Mouse (Mus musculus) urinary bladder, postnatal 4 days (tissue): ENCODE measurements around the gene Tmem270.
A peak's percentile ranks its signal among the peaks of the same experiment; 100 is the strongest.
"Not testable (repeated sequence)": the region's sequence is repeated elsewhere in the genome, so short reads cannot be mapped to it uniquely, and the experiment has no call there.

Experiments used
- DNase-seq, 2 experiments: peaks; one replicate each; pipeline ENCODE4 v3.0.0; 2021 to 2022; ENCODE audit warnings: low spot score in 2 of 2

The Tmem270 gene

DNA sequence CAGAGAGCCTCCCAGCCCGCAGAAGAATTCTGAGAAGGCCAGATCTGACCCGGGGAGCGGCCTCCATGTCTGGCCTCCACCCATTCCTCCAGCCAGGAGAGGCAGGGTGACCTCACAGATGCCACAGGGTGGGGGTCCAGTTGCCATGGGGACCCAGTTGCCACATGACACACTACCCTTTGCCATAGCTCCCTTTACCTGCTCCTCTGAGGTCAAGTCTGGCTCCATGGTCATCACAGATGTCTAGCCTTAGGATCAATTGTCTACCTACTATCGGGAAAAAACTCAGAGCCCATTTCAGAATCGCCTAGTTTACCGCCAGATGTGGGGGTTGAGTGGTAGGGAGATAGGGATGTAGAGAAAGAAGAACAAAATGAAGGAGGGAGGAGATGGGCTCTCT, at the start of gene Tmem270:
Tmem270 (minus strand) TSS at position 101 of the 400 bp plus-strand sequence.
- DNase-seq = no peak

GRCm38 (mm10) chr5:134955491-134955890, 49.0 kb upstream of the Tmem270 start:
- no peak for DNase-seq

DNA sequence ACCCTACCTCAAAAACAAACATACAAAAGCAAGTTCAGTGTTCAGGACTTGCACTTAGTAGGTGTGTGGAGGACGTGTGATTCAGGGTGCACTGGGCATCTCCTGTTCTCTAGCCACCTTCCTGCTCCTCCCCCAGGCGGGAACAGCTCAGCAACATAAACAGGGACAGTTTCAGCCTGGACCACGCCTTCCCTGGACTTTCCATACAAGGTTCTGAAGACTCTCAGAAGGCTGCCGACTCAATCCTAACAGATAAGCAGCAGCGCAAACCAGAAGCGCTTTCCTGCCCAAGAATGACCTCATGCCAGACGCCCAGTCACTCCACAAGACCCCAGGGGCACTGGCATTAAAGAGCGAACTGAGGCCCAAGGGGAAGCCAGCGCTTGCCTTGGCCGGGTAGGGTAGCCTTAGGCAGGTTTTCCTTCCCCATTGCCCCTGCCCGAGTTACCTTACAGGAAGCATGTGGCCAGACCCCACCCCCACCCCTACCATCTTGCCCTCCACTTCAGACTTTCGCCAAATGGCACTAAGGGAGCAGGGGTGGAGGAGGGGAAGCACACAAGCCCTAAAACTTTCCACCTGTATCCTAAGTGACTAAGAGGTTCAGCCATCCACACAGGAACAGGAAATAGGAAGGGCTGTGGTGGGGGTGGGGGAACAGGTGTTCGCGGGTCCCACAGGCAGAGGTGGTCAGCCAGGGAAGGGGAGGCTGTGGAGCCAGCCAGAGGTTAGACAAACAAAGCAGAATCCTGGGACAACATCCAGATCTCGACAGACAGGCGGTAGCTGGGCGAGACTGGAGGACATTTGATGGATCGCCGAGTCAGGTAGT, 44.7 kb upstream of the Tmem270 start:
- DNase-seq = no peak

DNA sequence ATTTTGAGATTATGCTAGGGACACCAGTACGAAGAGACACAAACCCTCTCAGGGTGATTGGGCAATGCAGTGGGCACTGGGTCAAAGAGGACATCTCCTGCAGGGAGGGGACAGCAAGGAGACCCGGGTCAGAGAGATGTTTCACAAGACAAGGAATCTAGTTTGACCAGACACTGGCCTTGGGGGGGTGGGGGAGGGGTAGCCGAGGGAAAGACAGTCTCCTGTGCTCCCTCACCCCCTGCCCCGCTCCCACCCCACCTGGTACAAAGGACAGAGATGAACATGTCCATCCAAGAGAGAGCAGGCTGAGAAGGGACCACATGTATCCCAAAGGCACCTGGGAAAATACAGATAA, 41.5 kb upstream of the Tmem270 start:
- DNase-seq = no peak

DNA sequence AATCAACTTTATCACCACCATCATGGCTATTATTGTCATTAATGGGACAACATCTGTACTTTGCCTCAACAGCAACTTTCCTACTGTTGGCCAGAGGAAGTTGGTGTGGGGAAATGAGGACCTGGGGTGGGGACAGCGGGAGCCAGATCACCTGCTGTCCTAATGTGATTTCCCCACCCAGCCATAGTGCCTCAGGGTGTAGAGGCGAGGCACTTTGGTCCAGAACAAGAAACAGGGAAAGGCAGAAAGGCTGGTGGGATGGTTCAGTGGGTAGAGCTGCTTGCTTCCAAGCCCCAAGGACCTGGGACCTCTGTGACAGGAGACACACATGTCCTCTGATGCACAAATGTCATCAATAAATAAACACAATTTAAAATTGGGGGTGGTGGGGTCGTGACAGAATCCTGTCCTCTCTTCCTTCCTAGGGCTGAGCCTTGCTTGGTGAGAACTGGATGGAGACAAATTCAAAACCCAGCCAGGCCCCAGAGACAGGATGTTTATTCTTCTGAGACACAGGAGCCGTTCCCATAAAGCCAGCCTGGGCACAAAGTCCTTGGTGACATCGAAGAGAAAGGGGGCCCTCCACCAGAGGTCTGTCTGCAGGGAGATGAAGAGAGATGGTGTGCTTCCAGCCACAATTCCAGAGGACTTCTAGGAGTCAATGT, 41.0 kb upstream of the Tmem270 start:
- no peak for DNase-seq

DNA sequence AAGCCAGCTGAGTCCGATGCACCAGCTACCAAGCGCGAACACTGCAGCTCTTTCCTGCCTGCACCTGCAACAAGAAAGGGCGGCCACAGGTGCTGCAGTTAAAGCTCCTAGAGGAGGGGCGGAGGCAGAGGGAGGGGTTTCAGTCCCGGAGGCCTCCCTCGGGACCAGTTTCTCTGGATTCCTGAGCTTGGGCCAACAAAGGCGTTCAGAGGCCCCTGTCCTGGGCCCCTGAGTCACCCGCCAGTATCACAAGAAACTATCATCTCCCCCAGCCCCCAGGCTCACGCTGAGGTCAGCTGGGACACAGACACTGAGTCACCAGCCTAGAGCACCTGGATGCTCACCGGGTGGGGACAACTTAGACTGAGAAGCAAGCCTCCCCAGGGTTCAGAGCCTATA, 40.3 kb upstream of the Tmem270 start, which contains the start of gene Cldn4:
Cldn4 (minus strand) TSS at position 78 of the 399 bp plus-strand sequence.
- DNase-seq = peak; percentile 72 to 73

DNA sequence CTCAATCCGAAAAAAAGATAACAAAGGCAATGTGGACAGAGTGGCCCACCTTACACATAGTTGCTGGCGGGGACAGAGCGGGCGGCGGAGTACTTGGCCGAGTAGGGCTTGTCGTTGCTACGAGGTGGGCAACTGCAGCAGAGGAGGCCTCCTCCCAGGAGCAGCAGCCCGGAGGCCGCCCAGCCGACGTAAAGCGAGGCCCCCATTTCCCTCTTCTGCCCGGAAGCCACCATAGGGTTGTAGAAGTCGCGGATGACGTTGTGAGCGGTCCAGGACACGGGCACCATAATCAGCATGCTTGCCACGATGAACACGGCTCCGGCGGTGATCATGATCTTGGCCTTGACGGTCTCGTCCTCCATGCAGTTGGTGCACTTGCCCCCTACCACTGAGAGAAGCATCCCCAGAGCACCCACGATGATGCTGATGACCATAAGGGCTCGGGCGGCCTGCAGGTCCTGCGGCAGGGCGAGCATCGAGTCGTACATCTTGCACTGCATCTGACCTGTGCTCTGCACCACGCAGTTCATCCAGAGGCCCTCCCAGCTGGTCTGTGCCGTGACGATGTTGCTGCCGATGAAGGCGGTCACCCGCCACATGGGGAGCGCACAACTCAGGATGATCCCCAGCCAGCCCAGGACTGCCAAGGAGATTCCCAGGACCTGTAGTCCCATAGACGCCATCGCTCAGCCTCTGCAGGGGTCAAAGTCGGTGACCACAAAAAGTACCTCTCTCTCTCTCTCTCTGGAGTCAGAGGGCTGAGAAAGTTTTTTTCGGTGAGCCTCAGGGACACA, 39.7 kb upstream of the Tmem270 start:
- no peak for DNase-seq

DNA sequence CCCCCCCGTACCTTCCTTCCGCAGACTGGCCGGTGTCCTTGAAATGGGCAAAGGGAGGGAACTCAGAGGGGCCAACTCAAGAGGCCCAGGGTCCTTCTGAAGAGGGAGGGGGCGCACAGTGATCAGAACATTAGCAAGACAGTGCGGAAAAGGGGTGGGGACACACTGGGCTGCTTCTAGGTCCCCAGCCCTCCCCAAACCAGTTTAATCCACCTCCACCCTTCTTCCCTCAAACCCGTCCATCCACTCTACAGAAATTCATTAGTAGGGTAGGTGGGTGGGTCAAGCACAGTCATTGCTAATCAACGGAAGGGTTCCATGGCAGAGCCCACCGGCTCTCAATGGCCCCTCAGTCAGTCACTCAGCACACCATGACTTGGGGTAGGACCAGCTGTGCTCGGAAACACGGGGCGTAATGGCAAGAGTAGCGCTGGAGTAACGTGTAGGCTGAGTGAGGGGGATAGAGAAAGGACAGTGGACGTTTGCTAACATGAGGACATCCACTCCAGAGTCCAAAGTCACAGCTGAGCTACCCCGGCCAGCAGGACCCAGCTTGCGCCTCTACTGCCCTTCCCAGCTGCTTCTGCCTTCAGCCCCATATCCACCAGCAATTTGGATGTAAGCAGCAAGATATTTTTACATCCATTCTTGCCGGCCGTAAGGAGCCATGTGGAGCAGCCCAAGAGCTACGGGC, 38.9 kb upstream of the Tmem270 start:
- no peak for DNase-seq

GRCm38 (mm10) chr5:134944179-134944578, 37.6 kb upstream of the Tmem270 start:
- no peak for DNase-seq

DNA sequence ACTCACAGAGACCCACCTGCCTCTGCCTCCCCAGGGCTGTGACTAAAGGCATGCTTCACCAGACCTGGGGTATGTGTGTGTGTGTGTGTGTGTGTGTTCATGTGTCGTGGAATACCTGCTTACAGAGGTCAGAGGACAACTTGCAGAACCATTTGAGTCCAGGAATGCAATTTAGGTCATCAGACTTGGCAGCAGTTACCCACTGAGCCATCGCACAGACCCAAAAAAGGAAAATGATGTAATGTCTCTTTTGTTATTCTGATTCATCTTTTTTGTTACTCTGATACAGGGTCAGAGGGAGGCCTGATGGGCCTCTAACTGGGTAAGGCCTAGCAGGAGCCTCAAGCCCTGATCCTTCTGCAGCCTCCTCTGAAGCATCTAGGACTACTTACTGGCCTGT, 36.2 kb upstream of the Tmem270 start:
- DNase-seq = no peak

DNA sequence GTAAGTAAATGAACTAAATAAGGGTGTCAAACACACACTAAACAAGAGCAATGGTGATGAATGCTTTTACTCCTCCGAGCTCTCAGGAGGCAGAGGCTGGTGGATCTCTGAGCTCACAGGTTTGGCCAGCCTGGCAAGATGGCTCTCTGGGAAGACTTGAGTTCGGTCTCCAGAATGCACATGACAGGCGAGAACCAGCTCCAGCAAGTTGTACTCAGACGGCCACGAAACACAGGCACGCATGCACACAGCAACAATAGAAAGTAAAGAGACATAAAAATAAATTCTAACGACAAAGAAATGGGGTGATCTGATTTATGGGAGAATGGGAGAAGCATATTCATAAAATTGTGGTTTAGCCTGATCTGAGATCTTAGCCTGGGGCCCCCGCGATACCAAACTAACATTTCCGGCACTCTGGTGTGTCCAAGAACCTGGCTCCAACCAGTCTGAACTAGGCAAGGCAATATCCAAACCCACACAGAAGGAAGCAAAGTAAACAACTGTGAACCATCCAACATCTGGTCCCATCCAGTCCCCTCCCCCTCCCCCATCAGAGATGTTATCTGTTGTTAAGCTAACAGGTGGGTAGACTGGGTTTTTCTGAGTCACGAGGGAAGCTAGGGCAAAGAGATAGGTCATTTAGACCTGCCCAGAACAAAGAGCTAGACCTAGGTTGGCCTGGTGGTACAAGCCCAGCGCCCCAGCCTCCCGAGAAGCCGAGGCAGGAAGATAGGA, 35.1 kb upstream of the Tmem270 start:
- no peak for DNase-seq

DNA sequence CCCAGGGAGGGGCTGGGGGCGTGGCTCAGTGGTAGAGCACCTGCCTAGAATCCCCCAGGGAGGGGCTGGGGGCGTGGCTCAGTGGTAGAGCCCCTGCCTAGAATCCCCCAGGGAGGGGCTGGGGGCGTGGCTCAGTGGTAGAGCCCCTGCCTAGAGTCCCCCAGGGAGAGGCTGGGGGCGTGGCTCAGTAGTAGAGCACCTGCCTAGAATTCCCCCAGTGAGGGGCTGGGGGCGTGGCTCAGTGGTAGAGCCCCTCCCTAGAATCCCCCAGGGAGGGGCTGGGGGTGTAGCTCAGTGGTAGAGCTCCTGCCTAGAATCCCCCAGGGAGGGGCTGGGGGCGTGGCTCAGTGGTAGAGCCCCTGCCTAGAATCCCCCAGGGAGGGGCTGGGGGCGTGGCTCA, 33.0 kb upstream of the Tmem270 start:
- DNase-seq = not testable (repeated sequence)

DNA sequence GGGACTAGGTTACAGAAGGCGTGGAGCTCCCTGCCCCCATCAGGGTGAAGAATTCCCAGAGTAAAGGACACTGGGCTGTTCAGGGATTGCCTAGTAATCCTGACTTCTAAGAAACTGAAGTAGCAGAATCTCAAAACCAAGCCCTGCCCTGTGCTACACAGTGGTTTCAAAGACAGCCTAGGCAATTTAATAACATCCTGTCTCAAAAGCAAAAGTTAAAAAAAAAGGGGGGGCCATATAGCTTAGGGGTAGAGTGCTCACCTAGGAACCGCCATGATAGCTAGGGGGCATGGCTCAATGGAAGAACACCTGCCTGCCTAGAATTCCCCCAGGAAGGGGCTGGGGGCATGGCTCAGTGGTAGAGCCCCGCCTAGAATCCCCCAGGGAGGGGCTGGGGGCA, 32.5 kb upstream of the Tmem270 start:
- no peak for DNase-seq

DNA sequence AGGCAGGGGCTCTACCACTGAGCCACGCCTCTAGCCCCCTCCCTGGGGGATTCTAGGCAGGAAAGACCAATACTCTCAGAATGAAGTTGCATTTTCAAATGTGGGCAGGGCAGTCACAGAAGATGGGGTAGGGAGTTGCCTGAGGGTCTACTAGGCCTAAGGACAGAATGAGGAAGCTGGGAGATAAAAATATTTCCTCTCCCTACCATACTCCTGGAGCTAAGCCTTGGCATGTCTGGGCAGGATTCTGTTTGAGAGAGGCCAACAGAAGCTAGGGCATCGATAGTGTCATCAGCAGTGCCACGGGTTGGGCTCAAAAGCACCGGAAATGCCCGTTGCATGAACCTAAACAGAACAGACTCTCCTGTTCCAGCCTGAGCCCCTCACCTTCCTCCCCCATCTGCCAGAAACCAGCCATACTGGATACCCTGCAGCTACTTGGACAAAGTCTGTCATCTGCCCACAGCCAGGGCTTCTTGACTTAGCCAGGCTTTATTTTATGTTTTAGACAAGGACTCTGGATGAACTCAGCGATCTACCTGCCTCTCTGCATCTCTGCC, 30.2 kb upstream of the Tmem270 start:
- no peak for DNase-seq

DNA sequence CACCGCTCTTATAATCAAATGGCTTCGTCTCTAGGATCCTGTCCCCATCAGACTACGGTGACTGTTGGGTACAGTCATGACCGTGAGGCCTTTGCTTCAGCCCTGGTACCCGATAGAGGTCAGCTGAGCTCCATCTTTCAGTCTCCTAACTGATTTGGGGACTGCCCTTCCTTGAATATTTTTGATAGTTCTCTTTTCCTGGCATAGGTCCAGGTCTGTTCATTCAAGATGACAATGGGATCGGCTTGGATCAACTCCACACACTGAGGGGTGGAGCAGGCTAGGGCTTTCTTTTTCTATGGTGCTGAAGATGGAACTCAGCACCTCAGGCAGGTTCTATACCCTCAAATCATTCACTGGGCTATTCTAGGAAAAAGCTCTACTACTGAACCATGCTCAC, 29.5 kb upstream of the Tmem270 start:
- no peak for DNase-seq

GRCm38 (mm10) chr5:134934666-134935065, 28.1 kb upstream of the Tmem270 start:
- DNase-seq = no peak

DNA sequence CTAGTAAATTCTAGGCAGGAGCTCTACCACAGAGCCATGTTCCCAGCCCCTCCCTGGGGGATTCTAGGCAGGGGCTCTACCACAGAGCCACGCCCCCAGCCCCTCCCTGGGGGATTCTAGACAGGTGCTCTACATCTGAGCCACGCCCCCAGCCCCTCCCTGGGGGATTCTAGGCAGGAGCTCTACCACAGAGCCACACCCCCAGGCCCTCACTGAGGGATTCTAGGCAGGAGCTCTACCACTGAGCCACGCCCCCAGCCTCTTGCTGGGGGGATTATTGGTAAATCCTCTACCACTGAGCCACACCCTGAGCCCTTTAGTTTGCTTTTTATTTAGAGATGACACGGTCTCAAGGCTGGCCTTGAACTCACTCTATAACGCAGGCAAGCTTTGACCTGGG, 27.2 kb upstream of the Tmem270 start:
- DNase-seq = not testable (repeated sequence)

GRCm38 (mm10) chr5:134933281-134933680, 26.7 kb upstream of the Tmem270 start:
- no peak for DNase-seq

- DNase-seq = no peak
Observed at GRCm38 (mm10) chr5:134932903-134933276, 26.4 kb upstream of the Tmem270 start.

GRCm38 (mm10) chr5:134932179-134932902, 25.8 kb upstream of the Tmem270 start, which contains the start of gene Mettl27:
TSS of gene Mettl27 (plus strand) at chr5:134932368.
- DNase-seq = peak; percentile 84 to 89
